Mouse (Mus musculus) limb, embryonic 14.5 days (tissue): ENCODE data around the gene Hnrnpab. TPM values are rescaled to one million over a fixed set of nuclear protein-coding genes. Genes with fewer than 3 reads are reported as not detected.

Experiments used
- ATAC-seq: fragments of 200-750 bp; cut with Nextera tagmentation; 2 replicates; pipeline ENCODE4 v1.8.0; 2017; ENCODE audit warnings: low read depth, moderate number of reproducible peaks, moderate TSS enrichment; ENCODE audit not compliant: low FRiP score
- DNase-seq: peaks from one replicate; pipeline ENCODE4 v3.0.0-alpha.2; 2015; ENCODE audit warnings: low spot score
- H3K27ac ChIP-seq: fragments of 300-500 bp; sonication (generic); replicated peaks from 2 replicates; pipeline ENCODE4 v1.5.1; 2014; ENCODE audit warnings: low read depth, mild to moderate bottlenecking, low read length, moderate library complexity, mixed read lengths
- H3K27me3 ChIP-seq: fragments of 300-500 bp; sonication (generic); 2 replicates; pipeline ENCODE4 v1.6.1; 2014; ENCODE audit warnings: low read length, mixed read lengths; ENCODE audit not compliant: control insufficient read depth, insufficient read depth
- H3K36me3 ChIP-seq: fragments of 300-500 bp; sonication (generic); 2 replicates; pipeline ENCODE4 v1.6.1; 2014; ENCODE audit warnings: mild to moderate bottlenecking, low read length, moderate library complexity, mixed read lengths; ENCODE audit not compliant: control insufficient read depth, insufficient read depth
- H3K4me1 ChIP-seq: fragments of 300-500 bp; sonication (generic); 2 replicates; pipeline ENCODE4 v1.6.1; 2014; ENCODE audit warnings: antibody characterized with exemption, low read length, mixed read lengths; ENCODE audit not compliant: control insufficient read depth, insufficient read depth
- H3K4me2 ChIP-seq: fragments of 300-500 bp; sonication (generic); replicated peaks from 2 replicates; pipeline ENCODE4 v1.6.1; 2014; ENCODE audit warnings: low read depth, mild to moderate bottlenecking, low read length, moderate library complexity; ENCODE audit not compliant: severe bottlenecking
- H3K4me3 ChIP-seq: fragments of 300-500 bp; sonication (generic); replicated peaks from 2 replicates; pipeline ENCODE4 v1.5.1; 2014; ENCODE audit warnings: low read length
- H3K9ac ChIP-seq: fragments of 300-500 bp; sonication (generic); 2 replicates; pipeline ENCODE4 v1.6.1; 2014; ENCODE audit warnings: mild to moderate bottlenecking, low read depth, low read length, moderate library complexity; ENCODE audit not compliant: severe bottlenecking
- H3K9me3 ChIP-seq: fragments of 300-500 bp; sonication (generic); 2 replicates; pipeline ENCODE4 v1.6.1; 2016; ENCODE audit warnings: low read length; ENCODE audit not compliant: control insufficient read depth
- POLR2A ChIP-seq: fragments of 200-500 bp; IDR thresholded peaks from 2 replicates; pipeline ENCODE4 v1.8.0; 2012; ENCODE audit warnings: inconsistent platforms, mild to moderate bottlenecking, moderate library complexity, borderline replicate concordance; ENCODE audit not compliant: insufficient read depth, insufficient read length; ENCODE audit errors: extremely low read depth
- WGBS: fragments of 180-500 bp; shearing (Covaris S2); extraction: QIAGEN DNeasy Blood & Tissue Kit; methylation state at CpG from one replicate; pipeline ENCODE4 v1.1.7; 2014; 5-methylcytosine and 5-hydroxymethylcytosine counted together
- polyA plus RNA-seq, 2 experiments: library from polyadenylated mRNA; depleted of rRNA in 1 of 2; stranded (reverse) in 1 of 2; unstranded in 1 of 2; fragments of >200 nt; fragmentation: Nextera tagmentation in 1 of 2; extraction: Ambion mirVana in 1 of 2; gene quantifications; 2 replicates each; pipeline versions ENCODE4 v1.2.1 to v1.2.3; 2012 to 2014

The Hnrnpab gene
- polyA plus RNA-seq, 2 experiments, result 480 to 516 TPM

DNA sequence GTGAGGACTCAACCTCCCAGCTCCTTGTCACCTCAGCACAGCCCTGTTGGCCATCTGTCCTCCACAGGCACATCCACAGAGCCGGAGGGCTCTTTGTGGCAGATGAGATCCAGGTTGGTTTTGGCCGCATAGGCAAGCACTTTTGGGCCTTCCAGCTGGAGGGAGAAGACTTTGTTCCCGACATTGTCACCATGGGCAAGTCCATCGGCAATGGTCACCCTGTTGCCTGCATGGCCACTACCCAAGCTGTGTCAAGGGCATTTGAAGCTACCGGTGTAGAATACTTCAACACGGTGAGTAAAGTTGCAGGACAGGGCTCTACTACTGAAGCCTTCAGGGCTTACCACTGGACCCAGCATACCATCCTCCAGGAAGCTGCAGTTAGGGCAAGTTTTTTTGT, 12.8 kb downstream of the Hnrnpab start:
- peaks cover 97% of the 10 kb centered on the region for H3K36me3 ChIP-seq

DNA sequence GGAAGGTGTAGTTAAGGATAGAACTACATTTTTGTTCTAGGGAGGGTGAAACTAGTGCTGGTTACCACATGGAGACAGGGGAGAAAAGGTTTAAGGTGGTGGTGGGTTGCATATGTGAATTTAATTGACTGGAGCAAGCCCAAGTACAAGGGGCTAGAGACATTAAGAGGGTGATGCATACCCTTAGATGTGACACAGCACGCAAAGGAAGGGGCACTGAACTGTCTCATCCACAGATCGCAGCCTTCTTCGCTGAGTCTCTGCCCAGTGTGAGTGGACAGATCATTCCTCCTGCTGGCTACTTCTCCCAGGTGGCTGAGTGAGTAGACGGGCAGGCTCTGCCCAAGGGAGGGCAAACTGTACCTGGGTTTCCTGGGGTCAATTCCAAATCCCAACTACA, 13.3 kb downstream of the Hnrnpab start:
- H3K4me1 ChIP-seq, result no peaks in the 10 kb centered on the region
- no peak for ATAC-seq
- no peak overlapping the region for H3K4me3 ChIP-seq
- WGBS, result 92% methylated on average over 4 of the region's 4 CpGs
- H3K4me2 ChIP-seq, result no peak overlapping the region
- no peak overlapping the region for H3K27ac ChIP-seq
- peaks cover 96% of the 10 kb centered on the region for H3K36me3 ChIP-seq
- no peak for DNase-seq
- no peaks in the 10 kb centered on the region for H3K27me3 ChIP-seq
- no peak overlapping the region for H3K9ac ChIP-seq
- no peaks in the 10 kb centered on the region for H3K9me3 ChIP-seq
- TF ChIP-seq POLR2A, result no peak

More for the DNA sequence above, 12.8 kb downstream of the Hnrnpab start:
- Histone ChIP-seq H3K4me3 (no peak overlapping the region), H3K9ac (no peak overlapping the region), H3K9me3 (no peaks in the 10 kb centered on the region), H3K4me2 (no peak overlapping the region), H3K27me3 (no peaks in the 10 kb centered on the region), H3K4me1 (no peaks in the 10 kb centered on the region), H3K27ac (no peak overlapping the region)
- DNase-seq (no peak), ATAC-seq (no peak)
- TF ChIP-seq POLR2A, result no peak
- WGBS, result 93% methylated on average over 6 of the region's 6 CpGs

GRCm38 (mm10) chr11:51591915-51592314, 14.7 kb downstream of the Hnrnpab start:
- H3K27me3 ChIP-seq, result no peaks in the 10 kb centered on the region
- TF ChIP-seq POLR2A, result no peak
- WGBS, result 92% methylated on average over 7 of the region's 7 CpGs

DNA sequence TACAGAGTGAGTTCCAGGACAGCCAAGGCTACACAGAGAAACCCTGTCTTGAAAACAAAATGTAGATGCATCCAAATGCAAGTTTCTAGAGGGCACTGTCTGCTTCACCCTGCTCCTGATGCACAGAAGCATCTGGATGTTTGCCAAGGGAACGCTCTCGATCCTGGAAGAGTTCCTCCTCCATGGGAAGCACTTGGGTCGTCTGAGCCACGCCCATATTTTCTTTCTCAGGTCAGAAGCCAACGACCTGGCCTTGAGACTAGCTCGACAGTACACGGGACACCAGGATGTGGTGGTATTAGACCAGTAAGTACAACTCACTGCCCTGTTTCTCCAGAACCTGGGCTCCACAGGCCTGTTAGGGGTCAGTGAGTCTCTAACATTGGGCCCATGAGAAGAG, 15.5 kb downstream of the Hnrnpab start:
- Histone ChIP-seq H3K9me3 (no peaks in the 10 kb centered on the region), H3K27me3 (no peaks in the 10 kb centered on the region), H3K4me1 (no peaks in the 10 kb centered on the region), H3K9ac (no peak overlapping the region), H3K27ac (no peak overlapping the region), H3K4me3 (no peak overlapping the region), H3K36me3 (peaks cover 96% of the 10 kb centered on the region), H3K4me2 (no peak overlapping the region)
- ATAC-seq, result no peak
- DNase-seq, result no peak
- WGBS, result 81% methylated on average over 7 of the region's 7 CpGs
- no peak for TF ChIP-seq POLR2A

More at GRCm38 (mm10) chr11:51591915-51592314, 14.7 kb downstream of the Hnrnpab start:
- Histone ChIP-seq H3K9me3 (no peaks in the 10 kb centered on the region), H3K27ac (no peak overlapping the region), H3K36me3 (peaks cover 97% of the 10 kb centered on the region), H3K4me2 (no peak overlapping the region), H3K9ac (no peak overlapping the region), H3K4me3 (no peak overlapping the region), H3K4me1 (no peaks in the 10 kb centered on the region)
- DNase-seq, result no peak
- ATAC-seq, result no peak

DNA sequence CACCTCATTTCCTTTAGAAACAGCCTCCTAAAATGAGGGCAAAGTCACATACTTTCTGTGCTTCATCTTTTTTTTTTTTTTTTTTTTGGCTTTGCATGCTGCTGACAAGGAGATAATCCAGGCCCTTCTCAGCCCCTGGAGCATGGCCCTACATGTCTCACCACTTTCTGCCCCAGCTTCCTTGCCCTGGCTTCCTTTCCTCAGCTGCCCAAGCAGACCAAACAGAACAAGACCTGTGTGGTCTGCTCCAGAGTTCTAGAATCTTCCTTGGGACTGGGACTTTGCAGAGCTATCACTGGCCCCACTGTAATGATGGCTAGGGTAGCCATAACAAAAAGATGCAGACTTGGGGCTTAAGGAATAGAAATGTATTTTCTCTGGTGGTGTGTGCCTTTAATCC, 16.6 kb downstream of the Hnrnpab start:
- Histone ChIP-seq H3K27me3 (no peaks in the 10 kb centered on the region), H3K9ac (no peak overlapping the region), H3K4me1 (peaks cover 8% of the 10 kb centered on the region; the same call in 1 of the 2 replicates), H3K27ac (no peak overlapping the region), H3K4me2 (no peak overlapping the region), H3K4me3 (no peak overlapping the region), H3K36me3 (peaks cover 87% of the 10 kb centered on the region), H3K9me3 (no peaks in the 10 kb centered on the region)
- TF ChIP-seq POLR2A, result no peak
- no peak for DNase-seq
- ATAC-seq, result no peak

DNA sequence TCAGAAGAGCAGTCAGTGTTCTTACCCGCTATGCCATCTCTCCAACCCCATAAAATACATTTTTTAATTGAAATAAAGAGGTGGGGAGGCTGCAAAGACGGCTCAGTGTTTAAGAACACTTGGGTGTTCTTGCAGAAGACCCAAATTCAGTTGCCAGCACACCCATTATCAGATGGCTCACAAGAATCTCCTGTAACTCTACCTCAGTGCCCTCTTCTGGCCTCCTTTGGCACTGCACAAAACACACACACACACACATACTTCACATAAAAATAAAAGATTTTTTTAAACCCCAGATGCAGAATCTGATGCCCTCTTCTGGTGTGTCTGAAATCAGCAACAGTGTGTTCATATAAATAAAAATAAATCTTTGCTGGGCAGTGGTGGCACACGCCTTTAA, 17.8 kb downstream of the Hnrnpab start:
- Histone ChIP-seq H3K27ac (no peak overlapping the region), H3K4me1 (peaks cover 8% of the 10 kb centered on the region), H3K9ac (no peak overlapping the region), H3K9me3 (no peaks in the 10 kb centered on the region), H3K27me3 (no peaks in the 10 kb centered on the region), H3K36me3 (peaks cover 76% of the 10 kb centered on the region), H3K4me3 (no peak overlapping the region), H3K4me2 (no peak overlapping the region)
- no peak for DNase-seq
- no peak for ATAC-seq
- 89% methylated on average over 3 of the region's 3 CpGs for WGBS
- no peak for TF ChIP-seq POLR2A
